Mouse (Mus musculus) kidney, postnatal 10 days (tissue): Measurements from ENCODE around the gene Hpse2.
A peak's percentile ranks its signal among the peaks of the same experiment; 100 is the strongest.
"Not testable (repeated sequence)": the region's sequence is repeated elsewhere in the genome, so short reads cannot be mapped to it uniquely, and the experiment has no call there.

Source experiments
- DNase-seq: peaks from one replicate; pipeline ENCODE4 v3.0.0; 2021; ENCODE audit warnings: mixed read lengths

Gene Hpse2

GRCm38 (mm10) chr19:42839118-42839517, 549.0 kb downstream of the Hpse2 start:
- DNase-seq, result no peak

- DNase-seq, result peak; percentile 18
These were observed 549.9 kb downstream of the Hpse2 start for GRCm38 (mm10) chr19:42838271-42838670.

DNA sequence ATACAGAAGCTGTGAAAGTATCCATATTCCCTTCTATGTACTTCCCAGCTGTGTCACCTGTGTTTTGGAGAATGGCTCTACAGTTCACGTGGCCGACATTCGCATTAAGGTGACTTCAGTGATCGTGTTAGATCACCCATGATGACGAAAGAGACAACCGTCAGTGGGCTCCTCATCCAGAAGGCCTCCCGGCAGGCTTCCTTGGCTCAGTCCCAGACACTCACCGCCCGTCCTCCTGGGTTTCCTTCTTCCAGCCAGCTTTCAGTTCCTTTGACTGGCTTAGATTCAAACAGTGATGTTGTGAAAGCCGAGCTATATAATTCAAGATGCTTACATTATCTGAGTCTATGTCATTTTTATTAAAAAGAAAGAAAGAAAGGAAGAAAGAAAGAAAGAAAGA, 550.6 kb downstream of the Hpse2 start:
- no peak for DNase-seq

- DNase-seq, result no peak
These were observed 555.0 kb downstream of the Hpse2 start for GRCm38 (mm10) chr19:42833126-42833525.

DNA sequence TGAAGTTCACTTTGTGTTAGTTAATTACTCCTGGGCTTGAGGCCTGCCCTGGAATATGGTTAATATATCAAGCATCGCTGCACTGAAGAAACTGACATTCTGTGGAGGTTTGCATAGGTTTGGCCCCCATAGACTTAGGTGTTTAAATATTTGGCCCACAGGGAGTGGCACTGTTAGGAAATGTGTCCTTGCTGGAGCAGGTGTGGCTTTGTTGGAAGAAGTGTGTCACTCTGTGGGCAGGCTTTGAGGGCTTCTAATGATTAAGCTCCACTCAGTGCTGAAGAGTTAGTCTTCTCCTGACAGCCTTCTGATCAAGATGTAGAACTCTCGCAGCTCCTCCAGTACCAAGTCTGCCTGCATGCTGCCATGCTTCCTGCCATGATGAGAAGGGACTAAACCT, 555.9 kb downstream of the Hpse2 start:
- no peak for DNase-seq

GRCm38 (mm10) chr19:42829196-42829595, 559.0 kb downstream of the Hpse2 start:
- DNase-seq, result no peak

GRCm38 (mm10) chr19:42827843-42828242, 560.3 kb downstream of the Hpse2 start:
- no peak for DNase-seq

GRCm38 (mm10) chr19:42820109-42820508, 568.0 kb downstream of the Hpse2 start:
- no peak for DNase-seq

- no peak for DNase-seq
These were observed 570.4 kb downstream of the Hpse2 start for GRCm38 (mm10) chr19:42817761-42818160.

- DNase-seq, result no peak
These were observed 571.9 kb downstream of the Hpse2 start for GRCm38 (mm10) chr19:42816261-42816660.

- DNase-seq, result no peak
These were observed 578.0 kb downstream of the Hpse2 start for GRCm38 (mm10) chr19:42810140-42810539.

GRCm38 (mm10) chr19:42809491-42809890, 578.7 kb downstream of the Hpse2 start:
- no peak for DNase-seq

DNA sequence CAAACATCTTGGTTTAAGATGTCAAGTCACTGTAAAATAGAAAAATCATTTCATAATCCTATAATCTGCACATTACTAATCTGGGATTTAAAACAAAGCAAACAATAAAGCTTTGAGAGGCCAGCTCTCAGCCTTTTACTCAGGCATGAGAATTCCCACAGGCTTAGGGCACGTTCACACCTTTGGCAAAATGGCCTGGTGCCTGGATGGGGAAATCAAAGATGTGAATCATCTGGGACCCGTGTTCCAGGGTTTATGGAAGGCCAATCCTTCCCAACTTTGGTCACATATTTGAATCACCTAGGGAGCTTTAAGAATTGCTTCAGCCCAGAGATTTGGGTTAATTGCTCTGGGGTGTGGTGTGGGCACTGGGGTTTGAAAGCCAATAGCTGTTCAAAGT, 590.3 kb downstream of the Hpse2 start:
- DNase-seq, result no peak

DNA sequence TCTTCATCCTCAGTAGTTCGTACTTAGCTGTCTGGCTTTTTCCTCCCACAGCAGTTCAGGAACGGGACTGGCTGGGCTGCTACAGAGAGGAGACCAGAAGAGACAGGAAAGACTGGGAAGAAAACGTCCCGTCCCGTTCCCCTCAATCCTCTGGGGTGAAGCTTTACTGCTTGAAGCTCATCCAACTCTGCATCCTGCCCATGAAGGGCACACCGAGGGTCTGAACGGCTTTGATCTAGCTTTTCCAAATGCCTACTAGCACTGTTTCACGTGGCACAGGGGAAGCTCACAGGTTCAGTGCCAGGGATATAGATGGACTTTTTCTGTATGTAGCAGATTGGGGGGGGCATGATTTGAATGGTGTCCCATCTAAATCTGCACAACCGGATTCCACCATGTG, 592.4 kb downstream of the Hpse2 start:
- peak; percentile 27 for DNase-seq

GRCm38 (mm10) chr19:42794914-42795613, 593.1 kb downstream of the Hpse2 start:
- DNase-seq, result peak; percentile 93

- DNase-seq, result peak; percentile 28
These were observed 599.8 kb downstream of the Hpse2 start for GRCm38 (mm10) chr19:42788311-42788710.

DNA sequence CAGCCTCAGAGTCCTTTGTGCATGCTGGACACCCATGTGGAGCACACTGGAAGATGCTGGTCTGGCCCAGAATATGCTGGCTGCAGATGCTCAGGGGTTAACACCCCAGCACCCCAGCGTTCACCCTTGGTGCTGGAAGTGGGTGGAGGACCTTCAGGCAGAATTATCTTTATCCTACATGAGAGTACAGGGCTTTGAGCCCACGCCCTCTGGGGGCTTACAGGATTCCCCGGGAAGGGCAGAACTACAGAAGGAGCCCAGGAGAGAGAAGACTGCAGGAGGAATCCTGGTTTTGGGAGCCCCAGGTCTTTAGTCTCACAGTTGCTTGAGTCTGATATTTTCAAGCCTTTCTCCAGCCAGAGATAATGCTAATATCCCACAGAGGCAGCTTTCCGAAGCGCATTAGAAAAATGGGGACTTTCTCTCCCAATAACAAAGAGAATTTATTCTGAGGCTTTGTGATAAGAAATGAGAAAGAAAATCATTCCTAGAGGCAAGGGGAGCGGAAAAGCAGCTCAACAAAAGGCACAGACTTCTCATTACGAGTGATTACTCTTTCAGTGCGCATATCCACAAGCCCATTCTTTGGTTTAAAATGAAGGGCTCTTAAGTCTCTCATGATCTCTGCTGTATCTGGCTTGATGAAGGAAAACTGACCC, 602.5 kb downstream of the Hpse2 start:
- no peak for DNase-seq

- DNase-seq, result no peak
These were observed 603.0 kb downstream of the Hpse2 start for GRCm38 (mm10) chr19:42785129-42785528.

- DNase-seq, result not testable (repeated sequence)
These were observed 608.0 kb downstream of the Hpse2 start for GRCm38 (mm10) chr19:42780156-42780538.

DNA sequence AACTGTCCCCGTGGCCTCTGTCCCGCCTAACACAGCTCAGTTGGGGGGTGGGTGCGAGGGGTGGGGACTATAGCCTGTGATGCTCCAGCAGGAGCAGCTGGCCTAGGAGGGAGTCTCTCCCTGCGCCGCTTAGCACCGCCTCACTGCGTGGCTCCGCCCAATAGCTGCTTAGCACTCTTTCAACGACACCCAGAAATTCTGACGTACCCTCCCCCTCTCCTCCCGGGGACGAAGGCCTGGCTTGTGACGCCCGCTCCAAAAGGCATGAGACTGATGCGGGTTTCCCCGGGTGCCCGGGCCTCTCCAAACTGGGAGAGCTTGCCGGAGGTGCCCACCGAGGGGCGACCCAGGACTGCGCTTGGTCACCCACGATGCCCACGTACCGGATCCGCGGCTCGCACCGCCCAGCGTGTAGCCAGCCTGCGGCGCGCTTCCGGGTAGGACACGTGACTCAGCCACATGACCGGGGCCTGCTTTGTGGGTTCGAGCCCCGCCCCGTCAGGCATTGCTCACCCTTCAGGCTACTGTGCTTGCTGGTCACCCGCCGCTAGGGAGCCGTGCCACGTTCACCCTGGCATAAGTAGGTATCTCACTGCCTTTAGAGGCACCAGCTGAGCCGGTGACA, 608.5 kb downstream of the Hpse2 start, which contains the start of gene Hps1:
Gene Hps1 (minus strand): TSS at position 448 of the 625 bp plus-strand sequence.
- peak; percentile 92 for DNase-seq

DNA sequence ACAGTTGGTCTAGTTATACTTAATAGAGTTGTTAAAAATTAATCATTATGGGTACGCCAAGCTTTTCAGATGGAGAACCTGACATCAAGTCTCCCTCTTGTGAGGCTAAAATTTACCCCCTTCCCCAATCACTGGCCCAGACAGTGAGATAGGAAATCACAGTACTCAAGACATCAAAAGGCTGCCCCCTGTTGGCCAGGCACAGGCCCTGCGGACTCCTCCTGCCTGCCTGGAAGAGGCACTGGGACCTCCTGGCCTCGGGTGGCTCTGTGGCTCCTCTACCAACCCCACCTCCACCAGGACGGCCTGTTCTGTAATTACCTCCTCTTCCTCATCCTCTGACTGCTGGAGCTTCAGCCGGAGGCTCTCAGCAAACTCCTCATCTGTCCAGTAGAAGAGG, 610.4 kb downstream of the Hpse2 start:
- DNase-seq, result peak; percentile 61

- peak; percentile 53 for DNase-seq
These were observed 611.3 kb downstream of the Hpse2 start for GRCm38 (mm10) chr19:42776813-42777212.

GRCm38 (mm10) chr19:42770141-42770872, 617.8 kb downstream of the Hpse2 start:
- DNase-seq, result no peak
